Mouse (Mus musculus) lung, postnatal 0 days (tissue): Measurements from ENCODE around the gene Ptprh. TPM values are rescaled to one million over a fixed set of nuclear protein-coding genes. Genes with fewer than 3 reads are reported as not detected.

Experiments
- ATAC-seq: fragments of 200-750 bp; cut with Nextera tagmentation; 2 replicates; pipeline ENCODE4 v1.8.0; 2017; ENCODE audit warnings: moderate library complexity
- DNase-seq: peaks from one replicate; pipeline ENCODE4 v3.0.0-alpha.2; 2016; ENCODE audit warnings: low spot score
- H3K27ac ChIP-seq: fragments of 300-500 bp; sonication (generic); 2 replicates; pipeline ENCODE4 v1.5.1; 2014; ENCODE audit warnings: antibody characterized with exemption, mild to moderate bottlenecking, low read length, mixed read lengths
- H3K27me3 ChIP-seq: fragments of 300-500 bp; sonication (generic); replicated peaks from 2 replicates; pipeline ENCODE4 v1.6.1; 2014; ENCODE audit warnings: low read length, mixed read lengths; ENCODE audit not compliant: insufficient read depth
- H3K36me3 ChIP-seq: fragments of 300-500 bp; sonication (generic); 2 replicates; pipeline ENCODE4 v1.6.1; 2014; ENCODE audit warnings: low read length, mixed read lengths; ENCODE audit not compliant: insufficient read depth
- H3K4me1 ChIP-seq: fragments of 300-500 bp; sonication (generic); 2 replicates; pipeline ENCODE4 v1.6.1; 2014; ENCODE audit warnings: antibody characterized with exemption, low read depth, low read length, mixed read lengths; ENCODE audit not compliant: insufficient read depth
- H3K4me2 ChIP-seq: fragments of 300-500 bp; sonication (generic); replicated peaks from 2 replicates; pipeline ENCODE4 v1.6.1; 2014; ENCODE audit warnings: low read depth, mild to moderate bottlenecking, low read length, moderate library complexity, mixed read lengths
- H3K4me3 ChIP-seq: fragments of 300-500 bp; sonication (generic); 2 replicates; pipeline ENCODE4 v1.5.1; 2014; ENCODE audit warnings: low read depth, low read length
- H3K9ac ChIP-seq: fragments of 300-500 bp; sonication (generic); replicated peaks from 2 replicates; pipeline ENCODE4 v1.6.1; 2014; ENCODE audit warnings: low read depth, mild to moderate bottlenecking
- H3K9me3 ChIP-seq: fragments of 300-500 bp; sonication (generic); 2 replicates; pipeline ENCODE4 v1.6.1; 2016; ENCODE audit warnings: low read length, mixed read lengths
- CTCF ChIP-seq: IDR thresholded peaks from 2 replicates; pipeline ENCODE4 v1.5.1; 2016; ENCODE audit warnings: antibody characterized with exemption, mild to moderate bottlenecking
- EP300 ChIP-seq: IDR thresholded peaks from 2 replicates; pipeline ENCODE4 v1.6.1; 2016; ENCODE audit warnings: antibody characterized with exemption, mild to moderate bottlenecking, control low read depth
- WGBS: fragments of 180-500 bp; shearing (Covaris S2); extraction: QIAGEN DNeasy Blood & Tissue Kit; methylation state at CpG from one replicate; pipeline ENCODE4 v1.1.7; 2014; 5-methylcytosine and 5-hydroxymethylcytosine counted together
- microRNA-seq: library from miRNA; unstranded; fragments of <30 nt; microRNA quantifications from one replicate; pipeline ENCODE4, GENCODE M21; 2016
- polyA plus RNA-seq: library from polyadenylated mRNA; unstranded; fragments of >200 nt; fragmentation: Nextera tagmentation; extraction: Ambion mirVana; gene quantifications from 2 replicates; pipeline ENCODE4 v1.2.1, GENCODE M21; 2015

Ptprh gene
- polyA plus RNA-seq, 1 experiment from 2014 or later, result not detected

- peaks cover 6% of the 10 kb centered on the region; the same call in 1 of the 2 replicates for H3K36me3 ChIP-seq
- ATAC-seq (peak; percentile 20), DNase-seq (peak; percentile 48)
- no peaks in the 10 kb centered on the region for H3K27me3 ChIP-seq
- 0% methylated on average over 17 of the region's 52 CpGs for WGBS
- peak overlapping the region; percentile 81 for H3K4me2 ChIP-seq
- H3K4me1 ChIP-seq, result peaks cover 14% of the 10 kb centered on the region
- TF ChIP-seq EP300 (no peak), CTCF (no peak)
- H3K9me3 ChIP-seq, result no peaks in the 10 kb centered on the region
- H3K4me3 ChIP-seq, result peak overlapping the region; percentile 95
- H3K27ac ChIP-seq, result peak overlapping the region; percentile 81
- peak overlapping the region; percentile 85 for H3K9ac ChIP-seq
These were observed 102.9 kb downstream of the Ptprh start for GRCm38 (mm10) chr7:4500892-4501471.

GRCm38 (mm10) chr7:4499034-4499433 is 104.8 kb downstream of the Ptprh start:
- Histone ChIP-seq H3K36me3 (peaks cover 6% of the 10 kb centered on the region; the same call in 1 of the 2 replicates), H3K4me2 (peak overlapping the region; percentile 81), H3K9ac (no peak overlapping the region), H3K27ac (peak overlapping the region; percentile 44; the same call in 1 of the 2 replicates), H3K4me3 (no peak overlapping the region), H3K4me1 (peaks cover 14% of the 10 kb centered on the region), H3K9me3 (no peaks in the 10 kb centered on the region), H3K27me3 (no peaks in the 10 kb centered on the region)
- TF ChIP-seq EP300 (no peak), CTCF (no peak)
- WGBS, result 88% methylated on average over 4 of the region's 4 CpGs
- DNase-seq (no peak), ATAC-seq (no peak)

Small RNA genes lying within 50 kb of the gene (microRNA-seq; reads per million reads assigned to microRNA genes)
- not detected for gene Gm23577

Other genes with a start within 250 kb of the Ptprh start
- gene Gp6, start 206.3 kb downstream of the Ptprh start, polyA plus RNA-seq, result 0.54 and 0.57 TPM in 2 replicates
- gene Rdh13, start 158.4 kb downstream of the Ptprh start, polyA plus RNA-seq, result 14.1 and 17.4 TPM in 2 replicates
- gene Eps8l1, start 143.4 kb downstream of the Ptprh start, polyA plus RNA-seq, result 15.0 and 22.5 TPM in 2 replicates
- 52.6 and 55.4 TPM in 2 replicates for gene Ppp1r12c, start 102.4 kb downstream of the Ptprh start, polyA plus RNA-seq
- gene Tnnt1, start 87.7 kb downstream of the Ptprh start, polyA plus RNA-seq, result 14.0 and 17.8 TPM in 2 replicates
- 81.3 and 95.6 TPM in 2 replicates for gene Tnni3, start 79.8 kb downstream of the Ptprh start, polyA plus RNA-seq
- gene Dnaaf3, start 71.6 kb downstream of the Ptprh start, polyA plus RNA-seq, result 3.3 and 3.4 TPM in 2 replicates
- 7.1 and 8.1 TPM in 2 replicates for gene Syt5, start 56.5 kb downstream of the Ptprh start, polyA plus RNA-seq
- 0.90 and 0.91 TPM in 2 replicates for gene Tmem86b, start 27.4 kb upstream of the Ptprh start, polyA plus RNA-seq
- 6.8 and 7.5 TPM in 2 replicates for gene Ppp6r1, start 55.0 kb upstream of the Ptprh start, polyA plus RNA-seq
- 49.7 and 54.4 TPM in 2 replicates for gene Hspbp1, start 81.0 kb upstream of the Ptprh start, polyA plus RNA-seq
- gene Brsk1, start 86.6 kb upstream of the Ptprh start, polyA plus RNA-seq, result 0.31 and 0.45 TPM in 2 replicates
- 0.25 and 0.35 TPM in 2 replicates for gene Tmem150b, start 121.2 kb upstream of the Ptprh start, polyA plus RNA-seq
- 31.9 and 34.4 TPM in 2 replicates for gene Kmt5c, start 136.1 kb upstream of the Ptprh start, polyA plus RNA-seq
- 67.7 and 77.9 TPM in 2 replicates for gene Cox6b2, start 149.1 kb upstream of the Ptprh start, polyA plus RNA-seq
- not detected in 2 replicates for gene Fam71e2, start 167.3 kb upstream of the Ptprh start, polyA plus RNA-seq
- 0.29 and 0.64 TPM in 2 replicates for gene Il11, start 178.8 kb upstream of the Ptprh start, polyA plus RNA-seq
- 0.55 and 0.74 TPM in 2 replicates for gene Tmem190, start 178.9 kb upstream of the Ptprh start, polyA plus RNA-seq
- 39.2 and 45.4 TPM in 2 replicates for gene Tmem238, start 185.6 kb upstream of the Ptprh start, polyA plus RNA-seq
- gene Rpl28, start 188.8 kb upstream of the Ptprh start, polyA plus RNA-seq, result 282 and 294 TPM in 2 replicates
- gene Ube2s, start 208.5 kb upstream of the Ptprh start, polyA plus RNA-seq, result 158 and 162 TPM in 2 replicates
- gene Shisa7, start 240.7 kb upstream of the Ptprh start, polyA plus RNA-seq, result 0.43 and 0.51 TPM in 2 replicates